Mouse (Mus musculus): Measurements from ENCODE around the gene Rsl1. TPM values are rescaled to one million over a fixed set of nuclear protein-coding genes. Genes with fewer than 3 reads are reported as not detected.
"Not testable (repeated sequence)": the region's sequence is repeated elsewhere in the genome, so short reads cannot be mapped to it uniquely, and the experiment has no call there.

Rsl1 gene
- polyA plus RNA-seq (2014; fragmentation: Nextera tagmentation; extraction: Ambion mirVana): 4.5 and 5.4 TPM in 2 replicates

GRCm38 (mm10) chr13:67172991-67173722, at the start of gene Rsl1:
TSS of gene Rsl1 (plus strand) at chr13:67173182.
- ATAC-seq (ENCODE audit: low FRiP score) (peak; percentile 98), DNase-seq (ENCODE audit: low spot score) (peak; percentile 70)
- H3K27ac ChIP-seq (ENCODE audit: low read depth, low read length); H3K4me1 ChIP-seq (replicated peaks; ENCODE audit: control insufficient read depth, insufficient read depth, low read length); H3K9me3 ChIP-seq (ENCODE audit: control insufficient read depth, low read length); H3K27me3 ChIP-seq (ENCODE audit: control insufficient read depth, insufficient read depth, low read length); H3K36me3 ChIP-seq (ENCODE audit: control insufficient read depth, insufficient read depth, low read length): not testable (repeated sequence)
- 0% methylated on average over 17 of the region's 17 CpGs for WGBS
- peak within 1 kb of the TSS; percentile 39 for H3K4me2 ChIP-seq (replicated peaks; ENCODE audit: low read depth, low read length)
- peak within 1 kb of the TSS; percentile 58 for H3K9ac ChIP-seq (ENCODE audit: low read depth, low read length)
- H3K4me3 ChIP-seq (ENCODE audit: low read depth, low read length): peak within 1 kb of the TSS; percentile 51

- Histone ChIP-seq H3K27ac (ENCODE audit: low read depth, low read length) (no peak overlapping the region), H3K9ac (ENCODE audit: low read depth, low read length) (no peak overlapping the region), H3K4me1 (replicated peaks; ENCODE audit: control insufficient read depth, insufficient read depth, low read length) (no peaks in the 10 kb centered on the region), H3K36me3 (ENCODE audit: control insufficient read depth, insufficient read depth, low read length) (no peaks in the 10 kb centered on the region), H3K27me3 (ENCODE audit: control insufficient read depth, insufficient read depth, low read length) (no peaks in the 10 kb centered on the region), H3K9me3 (ENCODE audit: control insufficient read depth, low read length) (no peaks in the 10 kb centered on the region), H3K4me3 (ENCODE audit: low read depth, low read length) (no peak overlapping the region), H3K4me2 (replicated peaks; ENCODE audit: low read depth, low read length) (no peak overlapping the region)
- no peak for DNase-seq (ENCODE audit: low spot score)
- WGBS: 74% methylated on average over 1 of the region's 1 CpGs
- ATAC-seq (ENCODE audit: low FRiP score): no peak
Observed at GRCm38 (mm10) chr13:67124460-67124859, 48.5 kb upstream of the Rsl1 start.

- H3K4me1 ChIP-seq (replicated peaks; ENCODE audit: control insufficient read depth, insufficient read depth, low read length); H3K36me3 ChIP-seq (ENCODE audit: control insufficient read depth, insufficient read depth, low read length); H3K9ac ChIP-seq (ENCODE audit: low read depth, low read length); H3K9me3 ChIP-seq (ENCODE audit: control insufficient read depth, low read length); H3K27ac ChIP-seq (ENCODE audit: low read depth, low read length); H3K27me3 ChIP-seq (ENCODE audit: control insufficient read depth, insufficient read depth, low read length); H3K4me2 ChIP-seq (replicated peaks; ENCODE audit: low read depth, low read length); H3K4me3 ChIP-seq (ENCODE audit: low read depth, low read length); DNase-seq (ENCODE audit: low spot score): not testable (repeated sequence)
- WGBS: 76% methylated on average over 10 of the region's 10 CpGs
- peak; percentile 28 for ATAC-seq (ENCODE audit: low FRiP score)
Observed at GRCm38 (mm10) chr13:67127507-67127906, 45.5 kb upstream of the Rsl1 start.

GRCm38 (mm10) chr13:67128038-67128721, 44.8 kb upstream of the Rsl1 start:
- no peaks in the 10 kb centered on the region for H3K27me3 ChIP-seq (ENCODE audit: control insufficient read depth, insufficient read depth, low read length)
- WGBS: 1% methylated on average over 18 of the region's 18 CpGs
- H3K36me3 ChIP-seq (ENCODE audit: control insufficient read depth, insufficient read depth, low read length): no peaks in the 10 kb centered on the region
- H3K4me1 ChIP-seq (replicated peaks; ENCODE audit: control insufficient read depth, insufficient read depth, low read length): no peaks in the 10 kb centered on the region
- H3K4me2 ChIP-seq (replicated peaks; ENCODE audit: low read depth, low read length): peak overlapping the region; percentile 52
- H3K4me3 ChIP-seq (ENCODE audit: low read depth, low read length): peak overlapping the region; percentile 68
- no peaks in the 10 kb centered on the region for H3K9me3 ChIP-seq (ENCODE audit: control insufficient read depth, low read length)
- H3K9ac ChIP-seq (ENCODE audit: low read depth, low read length): peak overlapping the region; percentile 71
- ATAC-seq (ENCODE audit: low FRiP score) (peak; percentile 98), DNase-seq (ENCODE audit: low spot score) (peak; percentile 90)
- H3K27ac ChIP-seq (ENCODE audit: low read depth, low read length): 0 out of 2 replicates have a peak overlapping the region, but pooled peaks have one; percentile 30

- not testable (repeated sequence) for H3K4me1 ChIP-seq (replicated peaks; ENCODE audit: control insufficient read depth, insufficient read depth, low read length); H3K4me3 ChIP-seq (ENCODE audit: low read depth, low read length); H3K27me3 ChIP-seq (ENCODE audit: control insufficient read depth, insufficient read depth, low read length); H3K9ac ChIP-seq (ENCODE audit: low read depth, low read length); H3K9me3 ChIP-seq (ENCODE audit: control insufficient read depth, low read length); H3K4me2 ChIP-seq (replicated peaks; ENCODE audit: low read depth, low read length); H3K36me3 ChIP-seq (ENCODE audit: control insufficient read depth, insufficient read depth, low read length); H3K27ac ChIP-seq (ENCODE audit: low read depth, low read length); DNase-seq (ENCODE audit: low spot score); ATAC-seq (ENCODE audit: low FRiP score)
- WGBS: 68% methylated on average over 4 of the region's 4 CpGs
Observed at GRCm38 (mm10) chr13:67166122-67166521, 6.9 kb upstream of the Rsl1 start.

- DNase-seq (ENCODE audit: low spot score): peak; percentile 1
Observed at GRCm38 (mm10) chr13:67173723-67174055, 707 bp downstream of the Rsl1 start.

GRCm38 (mm10) chr13:67194340-67194894, 21.4 kb downstream of the Rsl1 start, which contains the start of gene Zfp455:
TSS of gene Zfp455 (plus strand) at chr13:67194506.
- ATAC-seq (ENCODE audit: low FRiP score) (peak; percentile 95), DNase-seq (ENCODE audit: low spot score) (peak; percentile 77)
- peak within 1 kb of the TSS; percentile 66 for H3K9ac ChIP-seq (ENCODE audit: low read depth, low read length)
- no peaks in the 10 kb centered on the region for H3K4me1 ChIP-seq (replicated peaks; ENCODE audit: control insufficient read depth, insufficient read depth, low read length)
- no peaks in the 10 kb centered on the region for H3K36me3 ChIP-seq (ENCODE audit: control insufficient read depth, insufficient read depth, low read length)
- H3K27me3 ChIP-seq (ENCODE audit: control insufficient read depth, insufficient read depth, low read length): no peaks in the 10 kb centered on the region
- no peaks in the 10 kb centered on the region for H3K9me3 ChIP-seq (ENCODE audit: control insufficient read depth, low read length)
- H3K27ac ChIP-seq (ENCODE audit: low read depth, low read length): no peak within 1 kb of the TSS
- peak within 1 kb of the TSS; percentile 48 for H3K4me2 ChIP-seq (replicated peaks; ENCODE audit: low read depth, low read length)
- H3K4me3 ChIP-seq (ENCODE audit: low read depth, low read length): peak within 1 kb of the TSS; percentile 57
- 2% methylated on average over 13 of the region's 13 CpGs for WGBS

More at GRCm38 (mm10) chr13:67173723-67174055, 707 bp downstream of the Rsl1 start:
- peak overlapping the region; percentile 51; the same call in 1 of the 2 replicates for H3K4me3 ChIP-seq (ENCODE audit: low read depth, low read length)
- ATAC-seq (ENCODE audit: low FRiP score): no peak
- H3K36me3 ChIP-seq (ENCODE audit: control insufficient read depth, insufficient read depth, low read length): no peaks in the 10 kb centered on the region
- H3K27ac ChIP-seq (ENCODE audit: low read depth, low read length): no peak overlapping the region
- no peaks in the 10 kb centered on the region for H3K27me3 ChIP-seq (ENCODE audit: control insufficient read depth, insufficient read depth, low read length)
- H3K9ac ChIP-seq (ENCODE audit: low read depth, low read length): peak overlapping the region; percentile 58; the same call in 1 of the 2 replicates
- 35% methylated on average over 5 of the region's 5 CpGs for WGBS
- peak overlapping the region; percentile 39 for H3K4me2 ChIP-seq (replicated peaks; ENCODE audit: low read depth, low read length)
- H3K9me3 ChIP-seq (ENCODE audit: control insufficient read depth, low read length): no peaks in the 10 kb centered on the region
- H3K4me1 ChIP-seq (replicated peaks; ENCODE audit: control insufficient read depth, insufficient read depth, low read length): no peaks in the 10 kb centered on the region

GRCm38 (mm10) chr13:67201656-67202055, 28.7 kb downstream of the Rsl1 start:
- Histone ChIP-seq H3K9ac (ENCODE audit: low read depth, low read length) (no peak overlapping the region), H3K27ac (ENCODE audit: low read depth, low read length) (no peak overlapping the region)

More at GRCm38 (mm10) chr13:67201656-67202055, 28.7 kb downstream of the Rsl1 start:
- ATAC-seq (ENCODE audit: low FRiP score) (no peak), DNase-seq (ENCODE audit: low spot score) (no peak)
- Histone ChIP-seq H3K9me3 (ENCODE audit: control insufficient read depth, low read length) (no peaks in the 10 kb centered on the region), H3K4me2 (replicated peaks; ENCODE audit: low read depth, low read length) (no peak overlapping the region), H3K4me3 (ENCODE audit: low read depth, low read length) (no peak overlapping the region), H3K27me3 (ENCODE audit: control insufficient read depth, insufficient read depth, low read length) (no peaks in the 10 kb centered on the region), H3K4me1 (replicated peaks; ENCODE audit: control insufficient read depth, insufficient read depth, low read length) (no peaks in the 10 kb centered on the region), H3K36me3 (ENCODE audit: control insufficient read depth, insufficient read depth, low read length) (no peaks in the 10 kb centered on the region)
- WGBS: 78% methylated on average over 3 of the region's 3 CpGs

Measured in hindbrain, embryonic 11.5 days (tissue).